Mouse (Mus musculus) neural tube, embryonic 13.5 days (tissue): ENCODE measurements around the gene Itga4. TPM values are rescaled to one million over a fixed set of nuclear protein-coding genes. Genes with fewer than 3 reads are reported as not detected.

Source experiments
- ATAC-seq: fragments of 200-750 bp; cut with Nextera tagmentation; 2 replicates; pipeline ENCODE4 v1.8.0; 2017; ENCODE audit warnings: low read depth, mild to moderate bottlenecking, moderate TSS enrichment, moderate library complexity
- H3K27ac ChIP-seq: fragments of 300-500 bp; sonication (generic); replicated peaks from 2 replicates; pipeline ENCODE4 v1.5.1; 2015; ENCODE audit warnings: moderate library complexity, mild to moderate bottlenecking, inconsistent platforms
- H3K27me3 ChIP-seq: fragments of 300-500 bp; sonication (generic); 2 replicates; pipeline ENCODE4 v1.6.1; 2015; ENCODE audit warnings: mild to moderate bottlenecking, inconsistent platforms
- H3K36me3 ChIP-seq: fragments of 300-500 bp; sonication (generic); 2 replicates; pipeline ENCODE4 v1.6.1; 2015; ENCODE audit warnings: mild to moderate bottlenecking, inconsistent platforms
- H3K4me1 ChIP-seq: fragments of 300-500 bp; sonication (generic); replicated peaks from 2 replicates; pipeline ENCODE4 v1.6.1; 2015; ENCODE audit warnings: inconsistent platforms
- H3K4me2 ChIP-seq: fragments of 300-500 bp; sonication (generic); 2 replicates; pipeline ENCODE4 v1.6.1; 2015; ENCODE audit warnings: inconsistent platforms, mild to moderate bottlenecking, moderate library complexity
- H3K4me3 ChIP-seq: fragments of 300-500 bp; sonication (generic); 2 replicates; pipeline ENCODE4 v1.5.1; 2015; ENCODE audit warnings: mild to moderate bottlenecking, inconsistent platforms
- H3K9ac ChIP-seq: fragments of 300-500 bp; sonication (generic); 2 replicates; pipeline ENCODE4 v1.6.1; 2015; ENCODE audit warnings: moderate library complexity, mild to moderate bottlenecking, inconsistent platforms
- H3K9me3 ChIP-seq: fragments of 300-500 bp; sonication (generic); 2 replicates; pipeline ENCODE4 v1.6.1; 2016; ENCODE audit warnings: inconsistent platforms
- WGBS: fragments of 180-500 bp; shearing (Covaris S2); methylation state at CpG from one replicate; pipeline ENCODE4 v1.1.7; 2015; 5-methylcytosine and 5-hydroxymethylcytosine counted together
- polyA plus RNA-seq: library from polyadenylated mRNA; unstranded; fragments of >200 nt; fragmentation: Nextera tagmentation; extraction: Ambion mirVana; gene quantifications from 2 replicates; pipeline ENCODE4 v1.2.1, GENCODE M21; 2015

Itga4 gene
- polyA plus RNA-seq, 1 experiment from 2014 or later: 5.4 TPM

DNA sequence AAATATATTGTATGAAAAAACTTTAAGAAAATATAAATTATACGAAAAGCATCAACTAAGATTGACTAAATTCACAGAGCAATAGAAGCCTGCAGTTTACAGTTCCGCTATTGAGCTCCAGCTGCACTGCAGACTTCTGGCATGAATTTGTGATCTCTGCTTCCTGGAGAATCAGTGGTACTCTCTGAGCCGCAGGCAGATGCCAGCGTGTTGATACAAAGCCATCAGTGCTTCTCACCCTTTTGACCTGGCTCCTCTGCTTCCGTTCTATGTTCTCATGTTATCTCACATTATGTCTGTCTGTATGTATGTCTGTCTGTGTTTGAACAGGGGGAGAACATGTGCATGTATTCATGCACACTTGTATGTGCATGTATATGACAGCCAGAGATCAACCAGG is 6.9 kb upstream of the Itga4 start:
- no peak overlapping the region for H3K27ac ChIP-seq
- H3K4me2 ChIP-seq: no peak overlapping the region
- H3K4me1 ChIP-seq: no peaks in the 10 kb centered on the region
- no peaks in the 10 kb centered on the region for H3K27me3 ChIP-seq
- no peaks in the 10 kb centered on the region for H3K36me3 ChIP-seq
- no peaks in the 10 kb centered on the region for H3K9me3 ChIP-seq
- no peak overlapping the region for H3K4me3 ChIP-seq
- H3K9ac ChIP-seq: no peak overlapping the region
- ATAC-seq: no peak
- WGBS: 89% methylated on average over 5 of the region's 5 CpGs

DNA sequence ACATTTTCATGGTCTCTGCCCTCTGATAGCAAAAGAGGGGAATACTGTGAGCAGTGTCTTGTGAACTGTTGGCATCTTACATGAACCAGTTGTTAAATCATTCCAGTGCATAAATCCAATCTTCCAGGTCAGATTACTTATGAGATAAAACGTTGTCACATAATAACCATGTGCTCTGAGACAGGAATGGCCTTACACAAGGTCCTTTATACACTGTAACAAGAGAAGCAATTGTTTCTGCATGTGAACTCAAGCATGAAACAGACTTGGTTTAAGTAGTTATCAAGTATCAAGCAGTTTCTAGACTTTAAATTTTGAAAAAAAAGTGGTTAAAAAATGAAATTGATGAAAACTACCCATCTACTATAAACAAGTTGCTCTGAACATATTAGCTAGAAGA is 4.7 kb upstream of the Itga4 start:
- no peak overlapping the region for H3K4me2 ChIP-seq
- H3K27ac ChIP-seq: no peak overlapping the region
- no peak for ATAC-seq
- peaks cover 6% of the 10 kb centered on the region for H3K4me1 ChIP-seq
- H3K4me3 ChIP-seq: no peak overlapping the region
- no peaks in the 10 kb centered on the region for H3K27me3 ChIP-seq
- H3K9ac ChIP-seq: no peak overlapping the region
- no peaks in the 10 kb centered on the region for H3K9me3 ChIP-seq
- WGBS: 26% methylated on average over 1 of the region's 1 CpGs
- no peaks in the 10 kb centered on the region for H3K36me3 ChIP-seq

DNA sequence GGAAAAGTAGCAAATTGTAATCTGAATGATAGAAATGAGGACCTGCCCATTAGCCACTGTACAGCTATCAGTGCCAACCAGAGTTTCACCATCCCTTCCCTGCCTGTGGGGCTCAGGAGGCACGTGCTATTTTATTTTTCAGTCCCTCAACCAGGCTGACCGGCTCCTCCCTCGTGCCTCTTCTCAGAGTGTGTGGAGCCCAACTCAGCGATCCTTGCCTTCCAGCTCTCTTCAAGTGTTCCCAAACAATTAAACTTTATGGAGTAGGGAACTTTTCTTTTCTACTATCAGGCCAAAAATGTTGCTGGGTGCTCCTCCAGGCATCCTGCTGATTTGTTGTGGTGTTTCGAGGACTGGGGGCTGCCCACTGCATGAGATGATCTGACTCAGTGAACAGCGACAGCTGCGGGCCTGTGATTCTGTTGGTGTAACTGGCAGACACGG is 1.4 kb upstream of the Itga4 start:
- H3K9ac ChIP-seq: no peak overlapping the region
- WGBS: 61% methylated on average over 8 of the region's 8 CpGs
- peaks cover 11% of the 10 kb centered on the region; the same call in 1 of the 2 replicates for H3K27me3 ChIP-seq
- no peak overlapping the region for H3K27ac ChIP-seq
- H3K9me3 ChIP-seq: no peaks in the 10 kb centered on the region
- no peak overlapping the region for H3K4me3 ChIP-seq
- H3K36me3 ChIP-seq: no peaks in the 10 kb centered on the region
- H3K4me1 ChIP-seq: peaks cover 17% of the 10 kb centered on the region
- no peak for ATAC-seq
- H3K4me2 ChIP-seq: no peak overlapping the region

GRCm38 (mm10) chr2:79254588-79255191 is 536 bp upstream of the Itga4 start:
- H3K9me3 ChIP-seq: no peaks in the 10 kb centered on the region
- peak; percentile 25 for ATAC-seq
- peak overlapping the region; percentile 88 for H3K4me2 ChIP-seq
- no peaks in the 10 kb centered on the region for H3K36me3 ChIP-seq
- peak overlapping the region; percentile 49; the same call in 1 of the 2 replicates for H3K27ac ChIP-seq
- H3K27me3 ChIP-seq: peaks cover 11% of the 10 kb centered on the region; the same call in 1 of the 2 replicates
- H3K4me1 ChIP-seq: peaks cover 17% of the 10 kb centered on the region
- peak overlapping the region; percentile 49 for H3K4me3 ChIP-seq
- no peak overlapping the region for H3K9ac ChIP-seq
- 72% methylated on average over 3 of the region's 3 CpGs for WGBS

DNA sequence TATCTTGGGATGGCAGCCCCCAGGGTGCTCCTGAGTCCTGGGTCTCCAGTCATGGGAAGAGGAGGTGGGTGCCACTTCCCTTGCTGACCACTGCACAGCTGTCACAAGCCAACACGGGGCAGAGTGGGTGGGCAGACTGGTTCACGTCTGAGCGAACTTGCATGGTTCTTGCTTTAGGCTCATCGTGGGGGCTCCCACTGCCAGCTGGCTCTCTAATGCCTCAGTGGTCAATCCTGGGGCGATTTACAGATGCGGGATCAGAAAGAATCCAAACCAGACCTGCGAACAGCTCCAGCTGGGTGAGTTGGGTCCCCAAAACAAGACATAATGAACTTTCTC is 744 bp downstream of the Itga4 start:
- H3K27me3 ChIP-seq: peaks cover 11% of the 10 kb centered on the region; the same call in 1 of the 2 replicates
- no peaks in the 10 kb centered on the region for H3K9me3 ChIP-seq
- H3K4me3 ChIP-seq: peak overlapping the region; percentile 49
- peak overlapping the region; percentile 88 for H3K4me2 ChIP-seq
- H3K9ac ChIP-seq: peak overlapping the region; percentile 73
- H3K4me1 ChIP-seq: peaks cover 17% of the 10 kb centered on the region
- WGBS: 11% methylated on average over 7 of the region's 7 CpGs
- H3K27ac ChIP-seq: 0 out of 2 replicates have a peak overlapping the region, but pooled peaks have one; percentile 49
- peak; percentile 64 for ATAC-seq
- H3K36me3 ChIP-seq: no peaks in the 10 kb centered on the region

DNA sequence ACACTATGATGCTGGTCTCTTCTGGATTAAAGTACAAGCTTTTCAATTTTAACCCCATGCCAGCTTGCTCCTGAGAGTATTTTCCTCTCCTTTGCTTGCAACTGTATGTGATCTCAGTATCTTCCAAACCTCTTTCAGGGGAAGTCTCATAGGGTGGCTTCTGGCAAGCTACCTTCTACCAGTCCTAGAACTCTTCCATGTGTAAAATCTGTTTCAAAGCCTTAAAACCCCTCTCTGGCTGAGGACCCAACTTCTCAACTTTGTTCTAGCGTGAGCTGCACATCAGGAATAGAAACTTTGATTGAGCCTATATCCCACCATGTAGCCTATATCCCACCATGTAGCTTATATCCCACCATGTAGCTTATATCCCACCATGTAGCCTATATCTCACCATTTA is 1.1 kb downstream of the Itga4 start:
- H3K36me3 ChIP-seq: no peaks in the 10 kb centered on the region
- no peaks in the 10 kb centered on the region for H3K9me3 ChIP-seq
- peaks cover 11% of the 10 kb centered on the region; the same call in 1 of the 2 replicates for H3K27me3 ChIP-seq
- 0 out of 2 replicates have a peak overlapping the region, but pooled peaks have one; percentile 49 for H3K27ac ChIP-seq
- H3K4me3 ChIP-seq: peak overlapping the region; percentile 49
- 91% methylated on average over 1 of the region's 1 CpGs for WGBS
- H3K9ac ChIP-seq: peak overlapping the region; percentile 73; the same call in 1 of the 2 replicates
- no peak for ATAC-seq
- H3K4me1 ChIP-seq: peaks cover 17% of the 10 kb centered on the region
- H3K4me2 ChIP-seq: peak overlapping the region; percentile 88

- H3K9ac ChIP-seq: no peak overlapping the region
- 74% methylated on average over 4 of the region's 4 CpGs for WGBS
- peak overlapping the region; percentile 88 for H3K4me2 ChIP-seq
- H3K4me3 ChIP-seq: peak overlapping the region; percentile 49; the same call in 1 of the 2 replicates
- peaks cover 17% of the 10 kb centered on the region for H3K4me1 ChIP-seq
- H3K27me3 ChIP-seq: peaks cover 11% of the 10 kb centered on the region; the same call in 1 of the 2 replicates
- H3K36me3 ChIP-seq: no peaks in the 10 kb centered on the region
- no peaks in the 10 kb centered on the region for H3K9me3 ChIP-seq
- H3K27ac ChIP-seq: no peak overlapping the region
- no peak for ATAC-seq
Observed at GRCm38 (mm10) chr2:79256880-79257279, 1.7 kb downstream of the Itga4 start.

- H3K4me1 ChIP-seq: peaks cover 17% of the 10 kb centered on the region
- peaks cover 11% of the 10 kb centered on the region; the same call in 1 of the 2 replicates for H3K27me3 ChIP-seq
- 82% methylated on average over 4 of the region's 4 CpGs for WGBS
- no peak overlapping the region for H3K27ac ChIP-seq
- peak overlapping the region; percentile 88; the same call in 1 of the 2 replicates for H3K4me2 ChIP-seq
- H3K9ac ChIP-seq: no peak overlapping the region
- no peaks in the 10 kb centered on the region for H3K36me3 ChIP-seq
- ATAC-seq: no peak
- no peaks in the 10 kb centered on the region for H3K9me3 ChIP-seq
- H3K4me3 ChIP-seq: no peak overlapping the region
Observed at GRCm38 (mm10) chr2:79257411-79257810, 2.2 kb downstream of the Itga4 start.

GRCm38 (mm10) chr2:79259326-79259725 is 4.1 kb downstream of the Itga4 start:
- Histone ChIP-seq H3K4me1 (peaks cover 17% of the 10 kb centered on the region), H3K27ac (no peak overlapping the region), H3K9ac (no peak overlapping the region), H3K4me2 (no peak overlapping the region), H3K4me3 (no peak overlapping the region), H3K36me3 (no peaks in the 10 kb centered on the region), H3K9me3 (no peaks in the 10 kb centered on the region), H3K27me3 (peaks cover 11% of the 10 kb centered on the region; the same call in 1 of the 2 replicates)
- no peak for ATAC-seq
- WGBS: 75% methylated on average over 4 of the region's 4 CpGs

- Histone ChIP-seq H3K27me3 (no peaks in the 10 kb centered on the region), H3K4me2 (no peak overlapping the region), H3K9me3 (no peaks in the 10 kb centered on the region), H3K36me3 (no peaks in the 10 kb centered on the region), H3K27ac (no peak overlapping the region), H3K4me1 (no peaks in the 10 kb centered on the region), H3K9ac (no peak overlapping the region), H3K4me3 (no peak overlapping the region)
- no peak for ATAC-seq
- 42% methylated on average over 4 of the region's 4 CpGs for WGBS
Observed at GRCm38 (mm10) chr2:79265665-79266064, 10.4 kb downstream of the Itga4 start.

GRCm38 (mm10) chr2:79266480-79266879 is 11.3 kb downstream of the Itga4 start:
- Histone ChIP-seq H3K9me3 (no peaks in the 10 kb centered on the region), H3K4me1 (no peaks in the 10 kb centered on the region), H3K27ac (no peak overlapping the region), H3K9ac (no peak overlapping the region), H3K27me3 (no peaks in the 10 kb centered on the region), H3K4me3 (no peak overlapping the region), H3K4me2 (no peak overlapping the region), H3K36me3 (no peaks in the 10 kb centered on the region)
- WGBS: 94% methylated on average over 3 of the region's 3 CpGs
- ATAC-seq: no peak

DNA sequence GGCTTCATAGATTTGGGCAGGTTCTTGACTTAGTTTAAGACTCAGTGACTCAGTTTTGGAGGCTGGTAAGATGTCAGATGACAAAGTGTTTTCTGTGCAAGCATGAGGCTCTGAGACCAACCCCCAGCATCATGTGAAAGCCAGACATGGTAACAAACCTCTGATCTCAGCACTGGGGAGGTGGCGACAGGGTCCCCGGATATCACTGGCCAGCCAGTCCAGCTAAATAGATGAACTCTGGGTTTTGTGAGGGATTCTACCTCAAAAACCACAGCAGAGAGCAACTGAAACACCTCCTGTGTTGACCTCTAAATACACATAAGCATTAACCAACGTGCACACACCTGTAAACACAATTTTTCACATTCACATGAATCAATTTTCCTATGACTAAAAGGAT is 12.0 kb downstream of the Itga4 start:
- Histone ChIP-seq H3K9me3 (no peaks in the 10 kb centered on the region), H3K9ac (no peak overlapping the region), H3K27me3 (no peaks in the 10 kb centered on the region), H3K36me3 (no peaks in the 10 kb centered on the region), H3K4me3 (no peak overlapping the region), H3K27ac (no peak overlapping the region), H3K4me1 (no peaks in the 10 kb centered on the region), H3K4me2 (no peak overlapping the region)
- no peak for ATAC-seq
- 88% methylated on average over 3 of the region's 3 CpGs for WGBS

GRCm38 (mm10) chr2:79268863-79269262 is 13.6 kb downstream of the Itga4 start:
- no peak for ATAC-seq
- Histone ChIP-seq H3K27me3 (no peaks in the 10 kb centered on the region), H3K36me3 (no peaks in the 10 kb centered on the region), H3K4me2 (no peak overlapping the region), H3K9ac (no peak overlapping the region), H3K4me3 (no peak overlapping the region), H3K27ac (no peak overlapping the region), H3K9me3 (no peaks in the 10 kb centered on the region), H3K4me1 (no peaks in the 10 kb centered on the region)
- WGBS: 78% methylated on average over 4 of the region's 4 CpGs
